Comparison of ENCODE assay signal across 13 mouse cellular contexts in the genomic region with DNA sequence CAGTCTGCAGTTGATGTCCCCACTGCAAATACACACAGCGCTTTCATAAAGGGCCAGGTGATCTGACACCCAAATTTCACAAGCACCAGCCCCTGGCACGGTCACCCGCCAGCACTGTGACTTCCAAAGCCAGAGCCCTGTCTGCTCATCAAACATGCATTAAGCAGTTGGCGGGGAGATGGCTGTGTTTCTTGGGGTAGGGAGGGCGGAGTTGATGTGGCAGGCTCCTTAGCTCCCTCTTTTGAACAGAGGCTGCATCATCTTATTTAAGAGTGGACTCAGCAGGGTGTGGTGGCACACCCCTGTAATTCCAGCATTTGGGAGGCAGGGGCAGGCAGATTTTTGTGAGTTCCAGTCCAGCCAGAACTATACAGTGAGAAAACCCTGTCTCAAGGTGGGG.
DNase-seq lines count a peak whose midpoint lies in the region; ATAC-seq and TF ChIP-seq lines count a peak whose summit lies in the region.
"Had no signal": no experiment of that assay in that cellular context is flagged by ENCODE, and none has a peak within 500 bp of the region (broad histone marks: within the 10 kb centered on the region; RNA-seq: fewer than 3 reads in every experiment).

No protein-coding gene starts in this region.

- H3K9ac ChIP-seq in midbrain, embryonic 16.5 days (ENCODE audit: low read depth, low read length), result no peak overlapping the region
- H3K9ac ChIP-seq in forebrain, embryonic 11.5 days (ENCODE audit: low read length), result no peak overlapping the region; the same call in 1 of the 2 replicates
- no peak overlapping the region for H3K9ac ChIP-seq in hindbrain, embryonic 16.5 days (ENCODE audit: low read depth, low read length)
- no peak overlapping the region for H3K9ac ChIP-seq in stomach, postnatal 0 days (ENCODE audit: low read length)
- H3K9ac ChIP-seq: liver, embryonic 15.5 days had no signal

- H3K9me3 ChIP-seq in midbrain, embryonic 10.5 days (replicated peaks), result no peaks in the 10 kb centered on the region
- H3K9me3 ChIP-seq in midbrain, embryonic 16.5 days (replicated peaks; ENCODE audit: control insufficient read depth, low read length, poor library complexity, severe bottlenecking), result no peaks in the 10 kb centered on the region
- H3K9me3 ChIP-seq in forebrain, embryonic 11.5 days (ENCODE audit: control insufficient read depth, low read length), result no peaks in the 10 kb centered on the region
- H3K9me3 ChIP-seq in hindbrain, embryonic 16.5 days (ENCODE audit: control insufficient read depth, low read length), result no peaks in the 10 kb centered on the region
- no peaks in the 10 kb centered on the region for H3K9me3 ChIP-seq in stomach, postnatal 0 days (ENCODE audit: control insufficient read depth, low read length)
- H3K9me3 ChIP-seq: G1E; liver, embryonic 15.5 days had no signal

- peaks cover 95% of the 10 kb centered on the region for H3K4me1 ChIP-seq in midbrain, embryonic 10.5 days
- peaks cover 27% of the 10 kb centered on the region for H3K4me1 ChIP-seq in midbrain, embryonic 16.5 days (ENCODE audit: control insufficient read depth, insufficient read depth, low read length)
- H3K4me1 ChIP-seq in forebrain, embryonic 11.5 days (replicated peaks; ENCODE audit: control insufficient read depth, insufficient read depth, low read length), result peaks cover 33% of the 10 kb centered on the region
- peaks cover 19% of the 10 kb centered on the region for H3K4me1 ChIP-seq in hindbrain, embryonic 16.5 days (ENCODE audit: control insufficient read depth, insufficient read depth, low read depth, low read length)
- peaks cover 2% of the 10 kb centered on the region; the same call in 1 of the 2 replicates for H3K4me1 ChIP-seq in stomach, postnatal 0 days (replicated peaks; ENCODE audit: control insufficient read depth, insufficient read depth)

- ATAC-seq in midbrain, embryonic 16.5 days, result no peak
- ATAC-seq in forebrain, embryonic 11.5 days (replicated peaks; ENCODE audit: low FRiP score), result peak; percentile 71
- peak; percentile 34; the same call in 1 of the 2 replicates for ATAC-seq in hindbrain, embryonic 16.5 days
- ATAC-seq in stomach, postnatal 0 days (ENCODE audit: low FRiP score, low TSS enrichment), result no peak

- no peak for TF ChIP-seq EP300 in stomach, postnatal 0 days (optimal IDR thresholded peaks at IDR 0.05)

- TF ChIP-seq CTCF in stomach, postnatal 0 days (IDR thresholded peaks at IDR 0.05; ENCODE audit: low read depth), result peak; percentile 28; the same call in 1 of the 2 replicates

- DNase-seq in midbrain, embryonic 10.5 days (ENCODE audit: low spot score), result peak; percentile 71
- peak; percentile 64 for DNase-seq in forebrain, embryonic 11.5 days (ENCODE audit: low spot score)
- DNase-seq in stomach, postnatal 0 days (ENCODE audit: low spot score), result no peak
- DNase-seq in adipocyte (ENCODE audit: low spot score), result no peak
- DNase-seq in right cerebral cortex, postnatal 4 days, result no peak
- DNase-seq: adrenal gland, postnatal 36 days; cerebellum, postnatal 25 days; kidney, adult 18-20 months; right cerebral cortex, postnatal 14 days had no signal

- no peak overlapping the region for H3K4me2 ChIP-seq in midbrain, embryonic 16.5 days (ENCODE audit: low read length)
- no peak overlapping the region for H3K4me2 ChIP-seq in forebrain, embryonic 11.5 days (ENCODE audit: low read depth, low read length, severe bottlenecking)
- no peak overlapping the region for H3K4me2 ChIP-seq in hindbrain, embryonic 16.5 days (ENCODE audit: low read length)
- H3K4me2 ChIP-seq in stomach, postnatal 0 days (replicated peaks; ENCODE audit: low read depth), result no peak overlapping the region
- H3K4me2 ChIP-seq: liver, embryonic 15.5 days had no signal

- peak overlapping the region; percentile 86 for H3K27ac ChIP-seq in midbrain, embryonic 10.5 days (replicated peaks)
- no peak overlapping the region for H3K27ac ChIP-seq in midbrain, embryonic 16.5 days (ENCODE audit: low read length)
- peak overlapping the region; percentile 78 for H3K27ac ChIP-seq in forebrain, embryonic 11.5 days (ENCODE audit: low read depth, low read length)
- no peak overlapping the region for H3K27ac ChIP-seq in hindbrain, embryonic 16.5 days (ENCODE audit: low read depth, low read length)
- H3K27ac ChIP-seq in stomach, postnatal 0 days (replicated peaks), result no peak overlapping the region
- H3K27ac ChIP-seq: liver, embryonic 15.5 days had no signal

- H3K36me3 ChIP-seq in midbrain, embryonic 10.5 days, result peaks cover 31% of the 10 kb centered on the region
- no peaks in the 10 kb centered on the region for H3K36me3 ChIP-seq in midbrain, embryonic 16.5 days (ENCODE audit: control insufficient read depth, insufficient read depth, low read length)
- no peaks in the 10 kb centered on the region; the same call in 1 of the 2 replicates for H3K36me3 ChIP-seq in forebrain, embryonic 11.5 days (ENCODE audit: control insufficient read depth, insufficient read depth, low read length)
- peaks cover 5% of the 10 kb centered on the region for H3K36me3 ChIP-seq in hindbrain, embryonic 16.5 days (ENCODE audit: control insufficient read depth, insufficient read depth, low read length)
- peaks cover 3% of the 10 kb centered on the region; the same call in 1 of the 2 replicates for H3K36me3 ChIP-seq in stomach, postnatal 0 days (ENCODE audit: control insufficient read depth, insufficient read depth, low read length)

- WGBS in midbrain, embryonic 10.5 days, result 36% methylated on average over 5 of the region's 5 CpGs
- 33% methylated on average over 5 of the region's 5 CpGs for WGBS in midbrain, embryonic 16.5 days
- WGBS in forebrain, embryonic 11.5 days, result 39% methylated on average over 5 of the region's 5 CpGs
- WGBS in hindbrain, embryonic 16.5 days, result 24% methylated on average over 5 of the region's 5 CpGs
- WGBS in stomach, postnatal 0 days, result 76% methylated on average over 5 of the region's 5 CpGs

- peak overlapping the region; percentile 34 for H3K4me3 ChIP-seq in midbrain, embryonic 10.5 days
- no peak overlapping the region for H3K4me3 ChIP-seq in midbrain, embryonic 16.5 days (ENCODE audit: low read depth, low read length)
- no peak overlapping the region for H3K4me3 ChIP-seq in forebrain, embryonic 11.5 days (ENCODE audit: low read depth, low read length)
- no peak overlapping the region for H3K4me3 ChIP-seq in hindbrain, embryonic 16.5 days (ENCODE audit: low read length)
- no peak overlapping the region for H3K4me3 ChIP-seq in stomach, postnatal 0 days (ENCODE audit: low read depth, low read length)
- H3K4me3 ChIP-seq: liver, embryonic 15.5 days had no signal

- no peaks in the 10 kb centered on the region for H3K27me3 ChIP-seq in midbrain, embryonic 10.5 days (ENCODE audit: low read depth, poor library complexity, severe bottlenecking)
- no peaks in the 10 kb centered on the region for H3K27me3 ChIP-seq in midbrain, embryonic 16.5 days (ENCODE audit: control insufficient read depth, insufficient read depth, low read depth, low read length)
- H3K27me3 ChIP-seq in forebrain, embryonic 11.5 days (ENCODE audit: control insufficient read depth, insufficient read depth, low read length), result no peaks in the 10 kb centered on the region
- H3K27me3 ChIP-seq in hindbrain, embryonic 16.5 days (replicated peaks; ENCODE audit: control insufficient read depth, insufficient read depth, low read length), result no peaks in the 10 kb centered on the region
- no peaks in the 10 kb centered on the region for H3K27me3 ChIP-seq in stomach, postnatal 0 days (ENCODE audit: control insufficient read depth, insufficient read depth, low read length)
- H3K27me3 ChIP-seq: liver, embryonic 15.5 days had no signal

Comparison
In these comparisons a context has a peak if more than half of its experiments do, and no peak if none do; other contexts are left out.
1. H3K27ac ChIP-seq: peak in midbrain, embryonic 10.5 days (single experiment) and forebrain, embryonic 11.5 days (single experiment); none in midbrain, embryonic 16.5 days (single experiment), hindbrain, embryonic 16.5 days (single experiment) and stomach, postnatal 0 days (single experiment).
2. DNase-seq: peak in midbrain, embryonic 10.5 days (single experiment) and forebrain, embryonic 11.5 days (single experiment); none in stomach, postnatal 0 days (single experiment), adipocyte (single experiment) and right cerebral cortex, postnatal 4 days (single experiment).
3. ATAC-seq: peak in forebrain, embryonic 11.5 days (single experiment) and hindbrain, embryonic 16.5 days (single experiment); none in midbrain, embryonic 16.5 days (single experiment) and stomach, postnatal 0 days (single experiment).